Mouse (Mus musculus): ENCODE results near the gene Timm50.
A peak's percentile ranks its signal among the peaks of the same experiment; 100 is the strongest.

Gene Timm50

DNA sequence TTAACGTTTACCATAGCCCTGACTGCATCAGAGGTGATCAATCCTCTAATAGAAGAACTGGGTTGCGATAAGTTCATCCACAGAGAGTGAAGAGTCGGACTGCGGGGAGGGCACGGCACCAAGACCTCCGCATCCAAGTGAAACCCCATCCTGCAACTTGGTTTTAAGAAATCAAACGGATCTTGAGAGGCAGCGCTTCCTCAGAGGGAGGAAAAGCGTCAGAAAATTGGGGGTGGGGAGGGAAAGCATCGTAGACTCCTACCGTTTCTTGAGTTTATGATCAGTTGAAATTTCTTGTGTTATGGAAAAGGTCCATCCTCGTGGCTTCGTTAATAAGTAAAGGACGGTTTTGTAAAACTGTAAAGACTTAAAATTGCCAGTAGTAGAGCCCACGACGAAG, 43.3 kb downstream of the Timm50 start:
- DNase-seq (ENCODE audit: low spot score): no peak

DNA sequence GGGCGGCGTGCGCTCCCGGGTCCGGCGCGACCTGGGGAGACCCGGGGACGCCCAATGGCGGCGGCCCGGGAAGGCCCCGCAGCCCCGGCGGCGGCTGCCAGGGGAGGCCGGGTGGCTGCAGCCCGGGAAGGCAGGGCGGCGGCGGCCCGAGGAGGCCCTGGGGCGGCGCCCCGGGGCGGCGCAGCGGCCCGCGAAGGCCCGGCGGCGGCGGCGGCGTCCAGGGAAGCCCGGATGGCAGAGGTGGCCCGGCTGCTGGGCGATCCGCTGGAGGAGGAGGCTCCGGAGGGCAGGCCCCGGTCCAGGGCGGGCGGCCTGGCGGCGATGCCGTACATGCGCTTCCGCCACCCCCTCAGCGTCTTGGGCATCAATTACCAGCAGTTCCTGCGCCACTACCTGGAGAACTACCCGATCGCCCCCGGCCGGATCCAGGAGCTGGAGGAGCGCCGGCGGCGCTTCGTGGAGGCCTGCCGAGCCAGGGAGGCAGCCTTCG, 43.8 kb downstream of the Timm50 start:
- peak; percentile 77 for DNase-seq (ENCODE audit: low spot score)

DNA sequence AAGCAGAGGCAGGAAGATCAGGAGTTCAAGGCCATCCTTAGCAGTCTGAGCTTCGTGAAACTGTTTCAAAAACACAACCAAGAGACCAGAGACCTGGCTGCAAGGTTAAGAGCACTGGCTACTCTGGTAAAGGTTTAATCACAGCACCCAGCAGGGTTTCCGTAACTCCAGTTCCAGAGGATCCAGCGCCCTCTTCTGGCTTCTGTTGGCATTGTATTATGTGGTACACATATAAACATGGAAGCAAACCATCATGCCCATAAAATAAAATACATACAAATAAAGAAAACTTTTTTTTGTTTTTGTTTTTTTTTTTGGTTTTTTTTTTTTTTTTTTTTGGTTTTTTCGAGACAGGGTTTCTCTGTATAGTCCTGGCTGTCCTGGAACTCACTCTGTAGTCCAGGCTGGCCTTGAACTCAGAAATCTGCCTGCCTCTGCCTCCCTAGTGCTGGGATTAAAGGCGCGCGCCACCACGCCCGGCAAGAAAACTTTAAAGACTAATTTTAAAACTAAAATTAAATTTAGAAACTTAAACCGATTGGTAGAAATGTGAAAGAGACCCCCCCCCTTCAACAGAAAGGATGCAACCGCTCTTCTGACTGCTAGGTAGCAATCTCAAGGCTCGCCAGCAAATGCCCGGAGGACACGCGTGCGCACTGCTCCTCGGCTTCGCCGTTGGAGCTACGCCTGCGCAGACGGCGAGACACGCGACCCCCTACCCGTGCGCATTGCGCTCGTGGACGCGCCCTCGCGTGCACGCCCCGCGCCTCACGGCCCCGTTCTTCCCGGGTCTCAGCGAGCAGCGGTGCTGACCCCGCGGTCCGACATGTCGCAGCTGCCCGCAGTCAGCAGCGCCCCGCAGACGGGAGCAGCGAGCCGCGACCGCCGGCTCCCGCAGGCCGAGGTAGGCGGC, 44.5 kb downstream of the Timm50 start, which contains the start of gene Eid2:
Gene Eid2, plus strand, starts transcription at position 753 of the 913 bp plus-strand sequence.
- DNase-seq (ENCODE audit: low spot score): peak; percentile 91

DNA sequence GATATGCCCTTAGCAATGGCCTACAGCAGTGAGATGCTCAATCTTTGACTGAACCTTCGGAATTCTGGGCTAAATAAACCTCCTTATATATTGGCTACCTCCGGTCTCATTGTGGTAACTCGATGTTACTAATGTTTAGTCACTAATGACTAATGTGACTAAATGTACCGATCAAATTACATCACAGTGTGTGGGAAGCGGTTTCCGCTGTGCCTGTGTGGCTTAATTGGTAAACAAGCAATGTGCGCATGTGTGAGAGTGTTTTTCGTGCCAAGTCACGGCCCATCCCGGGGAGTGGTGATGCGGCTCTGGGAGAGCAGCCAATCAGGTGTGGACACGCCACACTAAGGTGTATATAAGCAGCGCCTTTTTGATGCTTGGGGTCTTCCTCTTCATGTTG, 46.5 kb downstream of the Timm50 start:
- DNase-seq (ENCODE audit: low spot score): no peak

DNA sequence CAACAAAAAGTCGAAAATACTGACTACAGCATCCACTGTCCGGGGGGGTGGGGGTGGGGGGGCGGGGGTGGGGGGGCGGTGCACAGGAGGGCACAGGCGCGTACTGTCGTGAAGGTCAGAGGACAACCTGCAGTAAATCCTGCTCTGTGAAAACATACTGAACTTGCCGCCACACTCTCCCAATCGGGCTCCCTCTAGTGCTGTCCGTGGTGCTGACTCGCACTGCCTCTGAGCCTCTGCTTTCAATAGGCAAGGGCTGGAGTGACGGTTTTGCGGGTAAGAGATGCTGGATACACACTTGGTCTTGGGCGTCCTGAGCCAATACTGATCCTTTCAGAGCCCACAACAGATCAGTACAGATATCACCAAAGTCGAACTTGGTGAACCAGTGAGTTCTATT, 48.1 kb downstream of the Timm50 start:
- DNase-seq (ENCODE audit: low spot score): peak; percentile 67

DNA sequence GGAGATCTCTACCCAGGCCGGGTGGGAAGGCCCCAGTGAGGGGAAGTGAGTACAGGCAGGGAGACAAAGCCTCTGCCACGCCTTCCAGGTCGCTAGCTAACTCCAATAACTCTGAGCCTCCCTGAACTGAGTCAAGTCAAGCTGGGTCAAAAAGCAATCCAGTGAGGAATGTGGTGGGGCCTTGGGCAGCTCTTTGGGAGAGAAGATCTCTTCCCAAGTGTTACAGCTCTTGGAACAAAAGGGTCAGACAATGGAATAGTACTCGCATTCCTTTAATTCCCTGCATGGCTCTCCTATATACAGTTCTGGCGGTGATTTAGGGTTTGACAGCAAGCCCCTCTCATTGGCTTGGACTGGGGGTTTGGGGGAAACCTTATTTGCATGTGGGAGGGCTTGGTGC, 49.0 kb downstream of the Timm50 start:
- DNase-seq (ENCODE audit: low spot score): no peak
